Mouse (Mus musculus) kidney, postnatal 0 days (tissue): Measurements from ENCODE around the gene Atg13. TPM values are rescaled to one million over a fixed set of nuclear protein-coding genes. Genes with fewer than 3 reads are reported as not detected.

Source experiments
- ATAC-seq: fragments of 200-750 bp; cut with Nextera tagmentation; replicated peaks from 2 replicates; pipeline ENCODE4 v1.8.0; 2017; ENCODE audit warnings: low read depth, moderate number of reproducible peaks, moderate TSS enrichment, moderate library complexity; ENCODE audit not compliant: low FRiP score
- DNase-seq: peaks from one replicate; pipeline ENCODE4 v3.0.0-alpha.2; 2016; ENCODE audit warnings: low spot score
- H3K27ac ChIP-seq: fragments of 300-500 bp; sonication (generic); 2 replicates; pipeline ENCODE4 v1.5.1; 2014; ENCODE audit warnings: mild to moderate bottlenecking
- H3K27me3 ChIP-seq: fragments of 300-500 bp; sonication (generic); 2 replicates; pipeline ENCODE4 v1.6.1; 2014; ENCODE audit warnings: low read length, mixed read lengths; ENCODE audit not compliant: insufficient read depth
- H3K36me3 ChIP-seq: fragments of 300-500 bp; sonication (generic); 2 replicates; pipeline ENCODE4 v1.6.1; 2014; ENCODE audit warnings: low read length, mixed read lengths; ENCODE audit not compliant: insufficient read depth
- H3K4me1 ChIP-seq: fragments of 300-500 bp; sonication (generic); replicated peaks from 2 replicates; pipeline ENCODE4 v1.6.1; 2014; ENCODE audit warnings: antibody characterized with exemption, low read length, mixed read lengths; ENCODE audit not compliant: insufficient read depth
- H3K4me2 ChIP-seq: fragments of 300-500 bp; sonication (generic); 2 replicates; pipeline ENCODE4 v1.6.1; 2014; ENCODE audit warnings: mild to moderate bottlenecking, low read length, moderate library complexity, mixed read lengths
- H3K4me3 ChIP-seq: fragments of 300-500 bp; sonication (generic); replicated peaks from 2 replicates; pipeline ENCODE4 v1.5.1; 2014; ENCODE audit warnings: low read depth, low read length
- H3K9ac ChIP-seq: fragments of 300-500 bp; sonication (generic); 2 replicates; pipeline ENCODE4 v1.6.1; 2014; ENCODE audit warnings: low read depth, low read length
- H3K9me3 ChIP-seq: fragments of 300-500 bp; sonication (generic); replicated peaks from 2 replicates; pipeline ENCODE4 v1.6.1; 2016; ENCODE audit warnings: low read length, inconsistent platforms, mixed read lengths
- CTCF ChIP-seq: IDR thresholded peaks from 2 replicates; pipeline ENCODE4 v1.5.1; 2016; ENCODE audit warnings: antibody characterized with exemption, low read depth, mild to moderate bottlenecking, moderate library complexity
- WGBS: fragments of 180-500 bp; shearing (Covaris S2); extraction: QIAGEN DNeasy Blood & Tissue Kit; methylation state at CpG from one replicate; pipeline ENCODE4 v1.1.7; 2014; 5-methylcytosine and 5-hydroxymethylcytosine counted together
- polyA plus RNA-seq: library from polyadenylated mRNA; unstranded; fragments of >200 nt; fragmentation: Nextera tagmentation; extraction: Ambion mirVana; gene quantifications from 2 replicates; pipeline ENCODE4 v1.2.1, GENCODE M21; 2015

Atg13 gene
- polyA plus RNA-seq = 20.8 and 22.3 TPM in 2 replicates

GRCm38 (mm10) chr2:91710272-91711234, at the start of gene Atg13, which contains the start of gene Harbi1:
Atg13 (minus strand) TSS chr2:91710576.
Harbi1 (plus strand) TSS chr2:91710852.
- no peaks in the 10 kb centered on the region for H3K27me3 ChIP-seq
- H3K9me3 ChIP-seq = no peaks in the 10 kb centered on the region
- H3K4me3 ChIP-seq = peak within 1 kb of the TSS; percentile 85
- H3K36me3 ChIP-seq = no peaks in the 10 kb centered on the region
- DNase-seq = peak; percentile 95
- H3K27ac ChIP-seq = peak within 1 kb of the TSS; percentile 78
- peaks cover 6% of the 10 kb centered on the region; the same call in 1 of the 2 replicates for H3K4me1 ChIP-seq
- peak within 1 kb of the TSS; percentile 69 for H3K9ac ChIP-seq
- peak; percentile 97 for ATAC-seq
- WGBS = under 1% methylated on average over 66 of the region's 66 CpGs
- peak within 1 kb of the TSS; percentile 78 for H3K4me2 ChIP-seq
- TF ChIP-seq CTCF = no peak

- Histone ChIP-seq H3K4me1 (0 out of 2 replicates have a peak, but pooled peaks cover 4% of the 10 kb centered on the region), H3K36me3 (no peaks in the 10 kb centered on the region), H3K9ac (no peak overlapping the region), H3K27ac (no peak overlapping the region), H3K4me3 (no peak overlapping the region), H3K9me3 (no peaks in the 10 kb centered on the region), H3K4me2 (no peak overlapping the region), H3K27me3 (no peaks in the 10 kb centered on the region)
- WGBS = 42% methylated on average over 2 of the region's 2 CpGs
- no peak for TF ChIP-seq CTCF
- DNase-seq (no peak), ATAC-seq (no peak)
Observed at GRCm38 (mm10) chr2:91749811-91750261, 39.5 kb upstream of the Atg13 start.

- no peak for TF ChIP-seq CTCF
- DNase-seq (no peak), ATAC-seq (no peak)
- Histone ChIP-seq H3K27ac (no peak overlapping the region), H3K27me3 (no peaks in the 10 kb centered on the region), H3K9me3 (no peaks in the 10 kb centered on the region), H3K4me2 (no peak overlapping the region), H3K4me3 (no peak overlapping the region), H3K4me1 (0 out of 2 replicates have a peak, but pooled peaks cover 1% of the 10 kb centered on the region), H3K36me3 (no peaks in the 10 kb centered on the region), H3K9ac (no peak overlapping the region)
- WGBS = 92% methylated on average over 5 of the region's 5 CpGs
Observed at GRCm38 (mm10) chr2:91744686-91745085, 34.3 kb upstream of the Atg13 start.

- ATAC-seq (no peak), DNase-seq (no peak)
- Histone ChIP-seq H3K9ac (no peak overlapping the region), H3K27me3 (no peaks in the 10 kb centered on the region), H3K27ac (no peak overlapping the region), H3K4me2 (no peak overlapping the region), H3K4me3 (no peak overlapping the region), H3K4me1 (no peaks in the 10 kb centered on the region), H3K36me3 (no peaks in the 10 kb centered on the region), H3K9me3 (no peaks in the 10 kb centered on the region)
- 96% methylated on average over 1 of the region's 1 CpGs for WGBS
- TF ChIP-seq CTCF = no peak
Observed at GRCm38 (mm10) chr2:91739586-91739985, 29.2 kb upstream of the Atg13 start.

GRCm38 (mm10) chr2:91735221-91735620, 24.8 kb upstream of the Atg13 start:
- H3K9ac ChIP-seq = no peak overlapping the region
- no peaks in the 10 kb centered on the region for H3K27me3 ChIP-seq
- TF ChIP-seq CTCF = no peak
- H3K4me1 ChIP-seq = 0 out of 2 replicates have a peak, but pooled peaks cover 3% of the 10 kb centered on the region
- WGBS = 88% methylated on average over 5 of the region's 5 CpGs
- no peak overlapping the region for H3K4me2 ChIP-seq
- H3K4me3 ChIP-seq = no peak overlapping the region
- H3K36me3 ChIP-seq = no peaks in the 10 kb centered on the region
- DNase-seq (no peak), ATAC-seq (no peak)
- no peaks in the 10 kb centered on the region for H3K9me3 ChIP-seq
- H3K27ac ChIP-seq = no peak overlapping the region

GRCm38 (mm10) chr2:91729971-91730821, 19.8 kb upstream of the Atg13 start, which contains the start of gene Ambra1:
Ambra1 (plus strand) TSS chr2:91730134.
- Histone ChIP-seq H3K4me3 (peak within 1 kb of the TSS; percentile 99), H3K9ac (peak within 1 kb of the TSS; percentile 93), H3K9me3 (no peaks in the 10 kb centered on the region), H3K4me1 (0 out of 2 replicates have a peak, but pooled peaks cover 3% of the 10 kb centered on the region), H3K36me3 (no peaks in the 10 kb centered on the region), H3K4me2 (peak within 1 kb of the TSS; percentile 72), H3K27ac (peak within 1 kb of the TSS; percentile 96), H3K27me3 (no peaks in the 10 kb centered on the region)
- under 1% methylated on average over 67 of the region's 68 CpGs for WGBS
- DNase-seq (peak; percentile 97), ATAC-seq (peak; percentile 87)
- peak; percentile 36; the same call in 1 of the 2 replicates for TF ChIP-seq CTCF
